Mouse (Mus musculus) heart, postnatal 0 days (tissue): ENCODE results near the gene Ndufaf8. TPM values are rescaled to one million over a fixed set of nuclear protein-coding genes. Genes with fewer than 3 reads are reported as not detected.

ENCODE experiments used
- ATAC-seq: fragments of 200-750 bp; cut with Nextera tagmentation; 2 replicates; pipeline ENCODE4 v1.8.0; 2017; ENCODE audit warnings: low read depth, moderate number of reproducible peaks, moderate library complexity; ENCODE audit not compliant: insufficient read depth
- DNase-seq: peaks from one replicate; pipeline ENCODE4 v3.0.0-alpha.2; 2016; ENCODE audit warnings: low spot score
- H3K27ac ChIP-seq: fragments of 300-500 bp; sonication (generic); 2 replicates; pipeline ENCODE4 v1.5.1; 2014; ENCODE audit warnings: low read depth, mild to moderate bottlenecking
- H3K27me3 ChIP-seq: fragments of 300-500 bp; sonication (generic); 2 replicates; pipeline ENCODE4 v1.6.1; 2014; ENCODE audit warnings: low read length, mixed read lengths; ENCODE audit not compliant: control insufficient read depth, insufficient read depth
- H3K36me3 ChIP-seq: fragments of 300-500 bp; sonication (generic); replicated peaks from 2 replicates; pipeline ENCODE4 v1.6.1; 2014; ENCODE audit warnings: low read length, mixed read lengths; ENCODE audit not compliant: control insufficient read depth, insufficient read depth
- H3K4me1 ChIP-seq: fragments of 300-500 bp; sonication (generic); 2 replicates; pipeline ENCODE4 v1.6.1; 2014; ENCODE audit warnings: antibody characterized with exemption; ENCODE audit not compliant: control insufficient read depth, insufficient read depth
- H3K4me2 ChIP-seq: fragments of 300-500 bp; sonication (generic); 2 replicates; pipeline ENCODE4 v1.6.1; 2014; ENCODE audit warnings: low read depth, mild to moderate bottlenecking, low read length, moderate library complexity
- H3K4me3 ChIP-seq: fragments of 300-500 bp; sonication (generic); 2 replicates; pipeline ENCODE4 v1.5.1; 2014; ENCODE audit warnings: low read depth, low read length
- H3K9ac ChIP-seq: fragments of 300-500 bp; sonication (generic); replicated peaks from 2 replicates; pipeline ENCODE4 v1.6.1; 2014; ENCODE audit warnings: low read depth, low read length, mixed read lengths
- H3K9me3 ChIP-seq: fragments of 300-500 bp; sonication (generic); replicated peaks from 2 replicates; pipeline ENCODE4 v1.6.1; 2016; ENCODE audit warnings: low read length; ENCODE audit not compliant: control insufficient read depth
- CTCF ChIP-seq: IDR thresholded peaks from 2 replicates; pipeline ENCODE4 v1.5.1; 2016; ENCODE audit warnings: antibody characterized with exemption, control low read depth, low read depth
- EP300 ChIP-seq: IDR thresholded peaks from 2 replicates; pipeline ENCODE4 v1.6.1; 2016; ENCODE audit warnings: antibody characterized with exemption, low read depth
- WGBS: fragments of 180-500 bp; shearing (Covaris S2); extraction: QIAGEN DNeasy Blood & Tissue Kit; methylation state at CpG from one replicate; pipeline ENCODE4 v1.1.7; 2014; 5-methylcytosine and 5-hydroxymethylcytosine counted together
- microRNA-seq: library from miRNA; unstranded; fragments of <30 nt; microRNA quantifications from one replicate; pipeline ENCODE4, GENCODE M21; 2016
- polyA plus RNA-seq: library from polyadenylated mRNA; unstranded; fragments of >200 nt; fragmentation: Nextera tagmentation; extraction: Ambion mirVana; gene quantifications from 2 replicates; pipeline ENCODE4 v1.2.1, GENCODE M21; 2015
- total RNA-seq: library from RNA; depleted of rRNA; stranded (reverse); fragments of >200 nt; gene quantifications from 2 replicates; pipeline ENCODE4 v1.2.3, GENCODE M21; 2014; ENCODE audit warnings: low replicate concordance; rRNA removed

Ndufaf8 gene
- total and polyA plus RNA-seq, 2 experiments from 2014 or later: 52.7 to 118 TPM

- DNase-seq: no peak
- ATAC-seq: no peak
- TF ChIP-seq EP300 (no peak), CTCF (no peak)
Measured at GRCm38 (mm10) chr11:120143708-120144497, 45.2 kb downstream of the Ndufaf8 start.

GRCm38 (mm10) chr11:120148201-120148855 is 49.6 kb downstream of the Ndufaf8 start:
- Histone ChIP-seq H3K9ac (no peak overlapping the region), H3K36me3 (0 out of 2 replicates have a peak, but pooled peaks cover 7% of the 10 kb centered on the region), H3K9me3 (no peaks in the 10 kb centered on the region), H3K4me2 (no peak overlapping the region), H3K4me3 (no peak overlapping the region), H3K27me3 (no peaks in the 10 kb centered on the region), H3K4me1 (peaks cover 25% of the 10 kb centered on the region), H3K27ac (no peak overlapping the region)
- ATAC-seq (no peak), DNase-seq (no peak)
- TF ChIP-seq EP300 (no peak), CTCF (no peak)
- 88% methylated on average over 8 of the region's 8 CpGs for WGBS

More at GRCm38 (mm10) chr11:120143708-120144497, 45.2 kb downstream of the Ndufaf8 start:
- Histone ChIP-seq H3K4me1 (peaks cover 13% of the 10 kb centered on the region), H3K4me3 (no peak overlapping the region), H3K27me3 (no peaks in the 10 kb centered on the region), H3K27ac (peak overlapping the region; percentile 68), H3K4me2 (no peak overlapping the region), H3K36me3 (0 out of 2 replicates have a peak, but pooled peaks cover 7% of the 10 kb centered on the region), H3K9ac (no peak overlapping the region), H3K9me3 (no peaks in the 10 kb centered on the region)
- WGBS: 59% methylated on average over 13 of the region's 13 CpGs

- no peaks in the 10 kb centered on the region for H3K9me3 ChIP-seq
- no peaks in the 10 kb centered on the region for H3K27me3 ChIP-seq
- H3K36me3 ChIP-seq: 0 out of 2 replicates have a peak, but pooled peaks cover 7% of the 10 kb centered on the region
- WGBS: 21% methylated on average over 6 of the region's 6 CpGs
- peak overlapping the region; percentile 79 for H3K4me2 ChIP-seq
- no peak overlapping the region; the same call in 1 of the 2 replicates for H3K27ac ChIP-seq
- H3K9ac ChIP-seq: peak overlapping the region; percentile 78
- DNase-seq (no peak), ATAC-seq (no peak)
- peaks cover 22% of the 10 kb centered on the region for H3K4me1 ChIP-seq
- H3K4me3 ChIP-seq: peak overlapping the region; percentile 94
- TF ChIP-seq EP300 (no peak), CTCF (no peak)
Measured at GRCm38 (mm10) chr11:120149510-120150200, 50.9 kb downstream of the Ndufaf8 start.

Small RNA genes within 50 kb of the gene (microRNA-seq; reads per million reads assigned to microRNA genes)
- not detected for gene Gm25948

Other genes with a start within 250 kb of the Ndufaf8 start
- 57.7 and 66.6 TPM in 2 replicates for gene Chmp6, start 185.5 kb upstream of the Ndufaf8 start, total RNA-seq
- gene Chmp6, start 185.5 kb upstream of the Ndufaf8 start, polyA plus RNA-seq: 60.1 and 65.2 TPM in 2 replicates
- gene Baiap2, start 156.2 kb upstream of the Ndufaf8 start, total RNA-seq: 16.1 and 22.0 TPM in 2 replicates
- gene Baiap2, start 156.2 kb upstream of the Ndufaf8 start, polyA plus RNA-seq: 7.8 and 8.2 TPM in 2 replicates
- gene Aatk, start 51.8 kb upstream of the Ndufaf8 start, total RNA-seq: 4.7 and 22.1 TPM in 2 replicates
- 0.63 and 0.71 TPM in 2 replicates for gene Aatk, start 51.8 kb upstream of the Ndufaf8 start, polyA plus RNA-seq
- gene Cep131, start 12.1 kb upstream of the Ndufaf8 start, total RNA-seq: 3.8 and 8.5 TPM in 2 replicates
- 6.8 and 8.2 TPM in 2 replicates for gene Cep131, start 12.1 kb upstream of the Ndufaf8 start, polyA plus RNA-seq
- gene Tepsin, start 197 bp upstream of the Ndufaf8 start, total RNA-seq: 16.4 and 20.4 TPM in 2 replicates
- gene Tepsin, start 197 bp upstream of the Ndufaf8 start, polyA plus RNA-seq: 8.6 and 8.7 TPM in 2 replicates
- 113 and 139 TPM in 2 replicates for gene Slc38a10, start 52.4 kb downstream of the Ndufaf8 start, total RNA-seq
- gene Slc38a10, start 52.4 kb downstream of the Ndufaf8 start, polyA plus RNA-seq: 56.2 and 65.9 TPM in 2 replicates
- gene Bahcc1, start 134.0 kb downstream of the Ndufaf8 start, total RNA-seq: 12.2 and 13.1 TPM in 2 replicates
- 2.8 and 3.5 TPM in 2 replicates for gene Bahcc1, start 134.0 kb downstream of the Ndufaf8 start, polyA plus RNA-seq
- 700 and 751 TPM in 2 replicates for gene Actg1, start 249.6 kb downstream of the Ndufaf8 start, total RNA-seq
- gene Actg1, start 249.6 kb downstream of the Ndufaf8 start, polyA plus RNA-seq: 639 and 714 TPM in 2 replicates